Mouse (Mus musculus): ENCODE data around the gene Lrit2.

Gene Lrit2

GRCm38 (mm10) chr14:37111371-37111770 is 43.6 kb downstream of the Lrit2 start:
- in situ Hi-C loops (cut with MboI, MseI) = no loop called here

- in situ Hi-C loops (cut with MboI, MseI) = no loop called here
Observed at GRCm38 (mm10) chr14:37112931-37113330, 45.2 kb downstream of the Lrit2 start.

GRCm38 (mm10) chr14:37113922-37114321 is 46.2 kb downstream of the Lrit2 start, which contains the start of gene 2610528A11Rik:
2610528A11Rik (minus strand) TSS chr14:37114022.
- in situ Hi-C loops (cut with MboI, MseI) = no loop called here

GRCm38 (mm10) chr14:37119233-37119632 is 51.5 kb downstream of the Lrit2 start:
- in situ Hi-C loops (cut with MboI, MseI) = no loop called here

Measured in T-helper 17 cell (primary cell).